Mouse (Mus musculus) MEL (cell line): ENCODE data around the gene Abca6. TPM values are rescaled to one million over a fixed set of nuclear protein-coding genes. Genes with fewer than 3 reads are reported as not detected.

Experiments used
- DNase-seq: peaks from one replicate; pipeline ENCODE4 v3.0.0; 2011; ENCODE audit warnings: low read depth, low spot score
- H3K27ac ChIP-seq: 2 replicates; pipeline ENCODE4 v1.5.1; 2012; ENCODE audit warnings: low read depth, mild to moderate bottlenecking, control low read depth, low read length, moderate library complexity; ENCODE audit not compliant: control insufficient read depth
- H3K27me3 ChIP-seq, 2 experiments: fragments of 150-350 bp in 1 of 2; sonication (generic) in 1 of 2; 2 replicates each; pipeline ENCODE4 v1.6.1; 2012; ENCODE audit warnings: low read length in 2 of 2, mild to moderate bottlenecking in 2 of 2, improper control_type of control experiment in 1 of 2, moderate library complexity in 1 of 2; ENCODE audit not compliant: insufficient read depth in 2 of 2, control insufficient read depth in 1 of 2
- H3K36me3 ChIP-seq, 2 experiments: 2 replicates each; pipeline ENCODE4 v1.6.1; 2012 to 2014; ENCODE audit warnings: low read length in 2 of 2, improper control_type of control experiment in 1 of 2, inconsistent platforms in 1 of 2, mild to moderate bottlenecking in 1 of 2; ENCODE audit not compliant: insufficient read depth in 2 of 2, control insufficient read depth in 1 of 2
- H3K4me1 ChIP-seq, 2 experiments: fragments of 150-350 bp in 1 of 2; sonication (generic) in 1 of 2; 2 replicates each; pipeline ENCODE4 v1.6.1; 2012; ENCODE audit warnings: low read length in 2 of 2, improper control_type of control experiment in 1 of 2, mild to moderate bottlenecking in 1 of 2; ENCODE audit not compliant: insufficient read depth in 2 of 2, control insufficient read depth in 1 of 2
- H3K4me3 ChIP-seq, 2 experiments: fragments of 150-350 bp in 1 of 2; sonication (generic) in 1 of 2; 2 replicates each; pipeline ENCODE4 v1.5.1; 2012; ENCODE audit warnings: low read depth in 2 of 2, low read length in 2 of 2, mild to moderate bottlenecking in 2 of 2, moderate library complexity in 2 of 2, control low read depth in 1 of 2, improper control_type of control experiment in 1 of 2; ENCODE audit not compliant: control insufficient read depth in 1 of 2, insufficient read depth in 1 of 2
- H3K79me2 ChIP-seq: 2 replicates; pipeline ENCODE4 v1.6.1; 2012; ENCODE audit warnings: mild to moderate bottlenecking, low read length, moderate library complexity; ENCODE audit not compliant: control insufficient read depth, poor library complexity, insufficient read depth
- H3K9ac ChIP-seq: 2 replicates; pipeline ENCODE4 v1.6.1; 2012; ENCODE audit warnings: low read depth, mild to moderate bottlenecking, control low read depth, low read length, moderate library complexity; ENCODE audit not compliant: control insufficient read depth, poor library complexity, severe bottlenecking
- H3K9me3 ChIP-seq: fragments of 150-350 bp; sonication (generic); replicated peaks from 2 replicates; pipeline ENCODE4 v1.6.1; 2012; ENCODE audit warnings: mild to moderate bottlenecking, low read length, improper control_type of control experiment, moderate library complexity; ENCODE audit not compliant: insufficient read depth
- BHLHE40 ChIP-seq: IDR thresholded peaks from 2 replicates; pipeline ENCODE4 v1.6.1; 2012; ENCODE audit warnings: low read depth, mild to moderate bottlenecking, inconsistent platforms, low read length, improper control_type of control experiment, borderline replicate concordance
- CHD2 ChIP-seq: IDR thresholded peaks from 2 replicates; pipeline ENCODE4 v1.6.1; 2011; ENCODE audit warnings: low read length, improper control_type of control experiment
- E2F4 ChIP-seq: IDR thresholded peaks from 2 replicates; pipeline ENCODE4 v1.6.1; 2011; ENCODE audit warnings: low read depth, low read length, improper control_type of control experiment, borderline replicate concordance
- EP300 ChIP-seq, 2 experiments: IDR thresholded peaks; 2 replicates each; pipeline ENCODE4 v1.6.1; 2011; ENCODE audit warnings: improper control_type of control experiment in 2 of 2, low read length in 2 of 2, low read depth in 1 of 2, mild to moderate bottlenecking in 1 of 2
- ETS1 ChIP-seq: IDR thresholded peaks from 2 replicates; pipeline ENCODE4 v1.6.1; 2012; ENCODE audit warnings: low read depth, mild to moderate bottlenecking, inconsistent platforms, low read length, improper control_type of control experiment, moderate library complexity
- GABPA ChIP-seq: IDR thresholded peaks from 2 replicates; pipeline ENCODE4 v1.6.1; 2012; ENCODE audit warnings: low read depth, mild to moderate bottlenecking, inconsistent platforms, low read length, improper control_type of control experiment, moderate library complexity
- GATA1 ChIP-seq: IDR thresholded peaks from 2 replicates; pipeline ENCODE4 v1.6.1; 2011; ENCODE audit warnings: low read depth, low read length, improper control_type of control experiment
- JUND ChIP-seq: IDR thresholded peaks from 2 replicates; pipeline ENCODE4 v1.6.1; 2011; ENCODE audit warnings: low read depth, mild to moderate bottlenecking, improper control_type of control experiment, low read length
- MAFK ChIP-seq: IDR thresholded peaks from 2 replicates; pipeline ENCODE4 v1.6.1; 2011; ENCODE audit warnings: low read depth, mild to moderate bottlenecking, low read length, improper control_type of control experiment, borderline replicate concordance
- MAZ ChIP-seq: IDR thresholded peaks from 2 replicates; pipeline ENCODE4 v1.6.1; 2012; ENCODE audit warnings: low read depth, mild to moderate bottlenecking, inconsistent platforms, low read length, improper control_type of control experiment
- MEF2A ChIP-seq: IDR thresholded peaks from 2 replicates; pipeline ENCODE4 v1.6.1; 2014; ENCODE audit warnings: low read depth, mild to moderate bottlenecking, inconsistent platforms, low read length, improper control_type of control experiment; ENCODE audit not compliant: poor library complexity, insufficient replicate concordance, severe bottlenecking; ENCODE audit errors: extremely low read depth
- NELFE ChIP-seq: IDR thresholded peaks from 2 replicates; pipeline ENCODE4 v1.6.1; 2011; ENCODE audit warnings: low read depth, low read length, improper control_type of control experiment
- NRF1 ChIP-seq: IDR thresholded peaks from 2 replicates; pipeline ENCODE4 v1.6.1; 2014; ENCODE audit warnings: low read depth, mild to moderate bottlenecking, inconsistent platforms, low read length, improper control_type of control experiment, moderate library complexity; ENCODE audit not compliant: poor library complexity, insufficient read depth, severe bottlenecking
- POLR2AphosphoS5 ChIP-seq: IDR thresholded peaks from 2 replicates; pipeline ENCODE4 v1.6.1; 2012; ENCODE audit warnings: low read depth, borderline replicate concordance, mild to moderate bottlenecking, inconsistent platforms, low read length, moderate library complexity, mixed read lengths
- RAD21 ChIP-seq: IDR thresholded peaks from 2 replicates; pipeline ENCODE4 v1.6.1; 2011; ENCODE audit warnings: mild to moderate bottlenecking, low read depth, low read length, improper control_type of control experiment
- SIN3A ChIP-seq: IDR thresholded peaks from 2 replicates; pipeline ENCODE4 v1.6.1; 2012; ENCODE audit warnings: low read length, improper control_type of control experiment, inconsistent platforms
- SMC3 ChIP-seq: IDR thresholded peaks from 2 replicates; pipeline ENCODE4 v1.6.1; 2011; ENCODE audit warnings: low read depth, low read length, improper control_type of control experiment
- TCF12 ChIP-seq: IDR thresholded peaks from 2 replicates; pipeline ENCODE4 v1.6.1; 2014; ENCODE audit warnings: low read depth, mild to moderate bottlenecking, inconsistent platforms, low read length, improper control_type of control experiment, moderate library complexity
- UBTF ChIP-seq: IDR thresholded peaks from 2 replicates; pipeline ENCODE4 v1.6.1; 2012; ENCODE audit warnings: low read depth, mild to moderate bottlenecking, inconsistent platforms, low read length, improper control_type of control experiment, moderate library complexity, borderline replicate concordance; ENCODE audit not compliant: insufficient read depth
- ZC3H11A ChIP-seq: IDR thresholded peaks from 2 replicates; pipeline ENCODE4 v1.6.1; 2012; ENCODE audit warnings: low read depth, mild to moderate bottlenecking, inconsistent platforms, low read length, improper control_type of control experiment
- ZNF384 ChIP-seq: IDR thresholded peaks from 2 replicates; pipeline ENCODE4 v1.6.1; 2012; ENCODE audit warnings: low read depth, mild to moderate bottlenecking, inconsistent platforms, low read length, improper control_type of control experiment
- polyA plus RNA-seq, 2 experiments: library from polyadenylated mRNA; stranded (reverse) in 1 of 2; unstranded in 1 of 2; fragments of >175 nt in 1 of 2; fragments of >200 nt in 1 of 2; gene quantifications; 2 replicates each; pipeline versions ENCODE4 v1.2.1 to v1.2.4; 2012; ENCODE audit warnings: low replicate concordance in 2 of 2, low read depth in 1 of 2; ENCODE audit not compliant: insufficient read length in 2 of 2, insufficient read depth in 1 of 2, missing spikeins in 1 of 2
- total RNA-seq: library from RNA; depleted of rRNA; stranded (reverse); fragments of 300-350 nt; gene quantifications from 2 replicates; pipeline ENCODE4 v1.2.3, GENCODE M21; 2012

Gene Abca6
- total and polyA plus RNA-seq, 3 experiments, result not detected

- Histone ChIP-seq H3K4me3 (no peak overlapping the region), H3K79me2 (no peaks in the 10 kb centered on the region), H3K27me3 (no peaks in the 10 kb centered on the region), H3K9ac (no peak overlapping the region), H3K4me1 (no peaks in the 10 kb centered on the region), H3K27ac (no peak overlapping the region), H3K36me3 (no peaks in the 10 kb centered on the region), H3K9me3 (no peaks in the 10 kb centered on the region)
- no peak for DNase-seq
- TF ChIP-seq RAD21, result no peak
- no peak for TF ChIP-seq NELFE
- TF ChIP-seq SIN3A, result no peak
- TF ChIP-seq MAFK, result no peak
These were observed 14.1 kb downstream of the Abca6 start for GRCm38 (mm10) chr11:110237466-110237865.

DNA sequence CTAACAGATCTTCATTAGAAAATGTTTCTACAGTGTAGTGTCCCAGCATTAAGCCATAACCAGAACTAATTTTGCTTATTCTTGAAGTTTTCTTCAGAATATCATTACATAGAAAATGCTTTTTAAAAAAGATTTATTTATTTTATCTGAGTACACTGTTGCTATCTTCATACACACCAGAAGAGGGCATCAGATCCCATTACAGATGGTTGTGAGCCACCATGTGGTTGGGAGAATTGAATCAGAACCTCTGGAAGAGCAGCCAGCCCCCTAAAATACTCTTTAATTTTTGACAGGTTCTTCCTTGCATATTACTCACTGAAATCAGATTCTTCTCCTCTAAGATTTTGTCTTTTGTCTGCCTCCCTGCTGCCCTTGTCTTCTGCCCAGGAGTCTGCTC is 18.6 kb downstream of the Abca6 start:
- no peaks in the 10 kb centered on the region for H3K9me3 ChIP-seq
- no peaks in the 10 kb centered on the region for H3K36me3 ChIP-seq
- no peak overlapping the region for H3K27ac ChIP-seq
- H3K27me3 ChIP-seq, result no peaks in the 10 kb centered on the region
- H3K9ac ChIP-seq, result no peak overlapping the region
- DNase-seq, result no peak
- no peaks in the 10 kb centered on the region for H3K4me1 ChIP-seq
- no peaks in the 10 kb centered on the region for H3K79me2 ChIP-seq
- H3K4me3 ChIP-seq, result no peak overlapping the region
- TF ChIP-seq MAZ (no peak), SIN3A (no peak), BHLHE40 (no peak), TCF12 (no peak), ETS1 (no peak), ZC3H11A (no peak), CHD2 (no peak), GATA1 (no peak), POLR2AphosphoS5 (no peak), GABPA (no peak), EP300 (IDR thresholded peaks at IDR 0.05; ENCODE audit: low read depth in 1 of 2, low read length in 2 of 2) (no peak), JUND (no peak), MEF2A (no peak), ZNF384 (no peak), SMC3 (no peak), UBTF (no peak), NRF1 (no peak), E2F4 (no peak)
- TF ChIP-seq, all 39 proteins: peak for 0
